Mouse (Mus musculus) spleen, embryonic (tissue): ENCODE data around the gene Gngt2.
"Not testable (repeated sequence)": the region's sequence is repeated elsewhere in the genome, so short reads cannot be mapped to it uniquely, and the experiment has no call there.

Experiments used
- CTCF ChIA-PET: fragments of 350-600 bp; sonication (Branson Sonifier 250); formaldehyde crosslinking; loops from one replicate; lab custom pipeline; 2022; lab: Charles Lee

Gene Gngt2

GRCm38 (mm10) chr11:95876296-95876695, 39.3 kb downstream of the Gngt2 start:
- CTCF ChIA-PET = interaction anchor here (0.7 kb wide), 2 partner anchors 41 to 109 kb away, joined by 4 read pairs; no protein-coding TSS in a partner anchor

- CTCF ChIA-PET = not testable (repeated sequence)
These were observed 42.8 kb downstream of the Gngt2 start for GRCm38 (mm10) chr11:95879861-95880260.

GRCm38 (mm10) chr11:95890462-95891051, 53.5 kb downstream of the Gngt2 start:
- CTCF ChIA-PET = no interaction called here
